Mouse (Mus musculus) cortical plate, adult 2 months (tissue): Measurements from ENCODE around the gene Gm9903. TPM values are rescaled to one million over a fixed set of nuclear protein-coding genes. Genes with fewer than 3 reads are reported as not detected.

Experiments used
- H3K27ac ChIP-seq: fragments of 200-500 bp; 2 replicates; pipeline ENCODE4 v1.5.1; 2012; ENCODE audit warnings: low read length, control low read depth, inconsistent platforms; ENCODE audit not compliant: insufficient read depth
- H3K4me1 ChIP-seq: fragments of 200-500 bp; 2 replicates; pipeline ENCODE4 v1.6.1; 2011; ENCODE audit warnings: low read length; ENCODE audit not compliant: control insufficient read depth, insufficient read depth
- H3K4me3 ChIP-seq: fragments of 200-500 bp; 2 replicates; pipeline ENCODE4 v1.5.1; 2011; ENCODE audit warnings: mild to moderate bottlenecking, low read length, control low read depth; ENCODE audit not compliant: insufficient read depth
- CTCF ChIP-seq: fragments of 200-500 bp; IDR thresholded peaks from 2 replicates; pipeline ENCODE4 v1.5.1; 2011; ENCODE audit warnings: mild to moderate bottlenecking, control low read depth, low read length; ENCODE audit not compliant: insufficient read depth; ENCODE audit errors: extremely low read depth
- POLR2A ChIP-seq: fragments of 200-500 bp; IDR thresholded peaks from 2 replicates; pipeline ENCODE4 v1.6.1; 2011; ENCODE audit warnings: mild to moderate bottlenecking, low read length, control low read depth; ENCODE audit not compliant: insufficient read depth; ENCODE audit errors: extremely low read depth
- polyA plus RNA-seq: library from polyadenylated mRNA; depleted of rRNA; stranded (reverse); fragments of >200 nt; gene quantifications from 2 replicates; pipeline ENCODE4 v1.2.3, GENCODE M21; 2012

The Gm9903 gene
- polyA plus RNA-seq, 1 experiment: 0.73 TPM

DNA sequence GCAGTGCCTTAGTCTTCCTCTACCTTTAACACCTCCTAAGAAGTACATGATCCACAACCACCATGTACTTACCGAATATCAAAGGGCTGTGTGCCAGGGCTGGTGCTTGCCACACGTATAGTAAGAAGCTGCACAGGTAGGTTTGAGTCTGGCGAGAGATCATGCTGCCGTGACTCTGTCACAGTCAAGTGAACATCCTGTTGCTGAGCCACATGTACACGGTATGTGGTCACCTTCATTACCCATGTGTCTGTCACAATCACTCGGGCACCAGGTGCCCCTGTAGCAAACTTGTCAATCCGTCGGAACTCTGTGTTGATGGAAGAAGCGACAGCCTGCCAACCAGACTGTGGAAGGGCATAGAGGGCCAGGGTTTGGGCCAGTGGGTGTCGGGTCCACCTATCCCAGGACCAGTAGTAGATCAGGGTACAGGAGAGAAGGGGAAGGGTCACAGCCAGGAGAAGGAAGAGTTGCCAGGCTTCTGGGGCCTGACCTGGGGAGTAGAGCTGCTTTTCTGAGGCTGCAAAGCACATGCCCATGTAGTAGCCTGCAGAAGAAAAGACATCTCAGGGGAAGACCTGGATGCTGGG is 25.6 kb downstream of the Gm9903 start:
- no peak for TF ChIP-seq CTCF
- H3K4me3 ChIP-seq: no peak overlapping the region
- no peak overlapping the region for H3K27ac ChIP-seq
- peaks cover 5% of the 10 kb centered on the region; the same call in 1 of the 2 replicates for H3K4me1 ChIP-seq

DNA sequence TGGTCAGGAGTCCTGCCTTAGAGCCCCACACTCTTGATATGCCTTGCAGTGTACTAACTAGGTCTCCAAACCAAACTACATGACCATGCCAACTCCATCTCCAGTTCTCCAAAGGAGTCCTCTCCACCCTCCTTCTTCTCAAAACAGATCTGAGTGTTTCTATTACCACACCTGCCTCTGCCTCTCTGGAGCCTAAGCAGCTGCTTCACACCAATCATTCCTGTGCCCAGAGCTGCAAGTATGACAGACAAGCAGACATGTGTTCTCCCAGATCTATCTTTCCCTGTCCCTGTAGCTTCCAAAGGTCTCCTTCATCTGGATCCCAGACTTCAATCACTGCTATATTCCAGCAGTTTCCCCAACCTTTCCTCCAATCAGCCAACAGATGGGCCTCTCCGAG is 27.0 kb downstream of the Gm9903 start:
- peak overlapping the region; percentile 64 for H3K4me3 ChIP-seq
- TF ChIP-seq CTCF (no peak), POLR2A (no peak)
- no peak overlapping the region for H3K27ac ChIP-seq

GRCm38 (mm10) chr5:33657251-33657786 is 27.6 kb downstream of the Gm9903 start:
- Histone ChIP-seq H3K4me1 (peaks cover 5% of the 10 kb centered on the region; the same call in 1 of the 2 replicates), H3K4me3 (peak overlapping the region; percentile 64), H3K27ac (peak overlapping the region; percentile 44)
- no peak for TF ChIP-seq POLR2A
- TF ChIP-seq CTCF: no peak

More for the DNA sequence above, 27.0 kb downstream of the Gm9903 start:
- H3K4me1 ChIP-seq: peaks cover 5% of the 10 kb centered on the region; the same call in 1 of the 2 replicates

- Histone ChIP-seq H3K27ac (peak within 1 kb of the TSS; percentile 96), H3K4me1 (peaks cover 4% of the 10 kb centered on the region; the same call in 1 of the 2 replicates), H3K4me3 (peak within 1 kb of the TSS; percentile 64)
- TF ChIP-seq CTCF (no peak), POLR2A (peak; percentile 74)
Observed at GRCm38 (mm10) chr5:33657787-33658663, 28.3 kb downstream of the Gm9903 start, which contains the start of the genes Tacc3 and Tmem129. TSS of gene Tacc3 (plus strand) at chr5:33658128. TSS of gene Tmem129 (minus strand) at chr5:33658416.

DNA sequence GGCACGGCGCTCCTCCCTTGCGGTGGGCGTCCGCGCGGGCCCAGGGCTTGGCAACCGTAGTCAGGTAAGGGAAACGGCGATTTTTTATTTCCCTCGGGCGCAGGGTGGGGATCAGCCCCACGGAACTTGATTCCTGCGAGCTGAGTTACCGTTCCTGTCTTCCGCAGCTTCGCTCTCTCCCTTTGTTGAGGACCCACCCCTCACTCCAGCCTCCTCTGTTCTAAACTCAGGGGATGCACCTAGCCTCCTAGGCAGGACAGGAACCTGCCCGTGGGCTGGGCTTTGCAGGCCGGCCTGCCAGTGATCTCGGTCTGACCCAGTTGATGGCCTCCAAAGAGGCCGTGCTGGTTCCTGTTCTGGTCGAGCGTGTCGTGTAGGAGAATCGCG is 28.9 kb downstream of the Gm9903 start:
- Histone ChIP-seq H3K27ac (no peak overlapping the region), H3K4me1 (peaks cover 4% of the 10 kb centered on the region; the same call in 1 of the 2 replicates), H3K4me3 (peak overlapping the region; percentile 64)
- TF ChIP-seq CTCF (no peak), POLR2A (no peak)

DNA sequence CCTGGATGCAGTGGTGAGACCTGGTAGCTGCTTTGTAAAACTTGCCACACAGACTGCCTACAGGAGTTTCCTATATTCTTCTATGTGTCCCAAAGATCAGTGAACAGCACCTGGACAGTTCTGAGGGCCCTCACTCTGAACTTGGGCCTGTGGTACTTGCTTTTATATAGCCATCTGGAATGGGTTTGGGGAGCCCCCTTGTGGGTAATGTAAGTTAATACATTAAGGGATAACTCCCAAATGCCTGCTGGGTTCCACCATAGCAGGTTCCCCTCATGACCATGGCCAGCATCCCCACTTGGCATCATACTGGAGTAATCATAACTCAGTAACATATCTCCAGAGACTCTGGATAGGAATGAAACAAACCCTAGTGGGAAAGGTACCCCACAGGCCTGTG is 38.5 kb downstream of the Gm9903 start:
- TF ChIP-seq CTCF (peak; percentile 35), POLR2A (no peak)
- no peaks in the 10 kb centered on the region for H3K4me1 ChIP-seq
- H3K27ac ChIP-seq: no peak overlapping the region
- H3K4me3 ChIP-seq: no peak overlapping the region

DNA sequence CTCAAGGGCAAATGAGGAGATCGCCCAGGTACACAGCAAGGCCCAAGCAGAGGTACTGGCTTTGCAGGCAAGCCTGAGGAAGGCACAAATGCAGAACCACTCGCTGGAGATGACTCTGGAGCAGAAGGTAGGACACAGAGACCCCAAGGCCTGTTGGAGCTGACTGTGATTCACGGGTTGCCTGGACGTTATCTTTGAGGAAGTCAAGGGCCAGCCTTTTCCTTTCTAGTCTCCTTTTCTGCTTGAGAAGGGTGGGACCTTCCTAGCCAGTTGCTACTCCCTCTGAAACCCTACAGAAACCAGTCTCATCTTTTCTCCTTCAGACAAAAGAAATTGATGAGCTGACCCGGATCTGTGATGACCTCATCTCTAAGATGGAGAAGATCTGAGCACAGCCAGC is 41.9 kb downstream of the Gm9903 start:
- Histone ChIP-seq H3K4me1 (no peaks in the 10 kb centered on the region), H3K27ac (no peak overlapping the region), H3K4me3 (no peak overlapping the region)
- TF ChIP-seq CTCF (no peak), POLR2A (no peak)

- TF ChIP-seq POLR2A: no peak
- TF ChIP-seq CTCF: no peak
- H3K4me1 ChIP-seq: no peaks in the 10 kb centered on the region
- no peak overlapping the region for H3K27ac ChIP-seq
- H3K4me3 ChIP-seq: no peak overlapping the region
Observed at GRCm38 (mm10) chr5:33674439-33674838, 44.7 kb downstream of the Gm9903 start.

- H3K27ac ChIP-seq: no peak overlapping the region
Observed at GRCm38 (mm10) chr5:33675964-33676363, 46.2 kb downstream of the Gm9903 start.

More at GRCm38 (mm10) chr5:33675964-33676363, 46.2 kb downstream of the Gm9903 start:
- peak; percentile 73 for TF ChIP-seq CTCF
- TF ChIP-seq POLR2A: no peak
- Histone ChIP-seq H3K4me3 (no peak overlapping the region), H3K4me1 (no peaks in the 10 kb centered on the region)
